Mouse (Mus musculus) T-helper 2 cell (primary cell): ENCODE measurements at regions not wholly inside any gene's neighbourhood (a gene's known extent, or its start where the extent isn't known, plus 50 kb on each side); places are given as distances from the start of the nearest gene placed in this dataset.

Source experiments
- in situ Hi-C: fragments of 300-600 bp; cut with MboI, MseI; formaldehyde crosslinking; loops from one replicate; pipeline ENCODE4 v1.15.1; 2025; ENCODE audit warnings: high pct_unique_total_duplicates

DNA sequence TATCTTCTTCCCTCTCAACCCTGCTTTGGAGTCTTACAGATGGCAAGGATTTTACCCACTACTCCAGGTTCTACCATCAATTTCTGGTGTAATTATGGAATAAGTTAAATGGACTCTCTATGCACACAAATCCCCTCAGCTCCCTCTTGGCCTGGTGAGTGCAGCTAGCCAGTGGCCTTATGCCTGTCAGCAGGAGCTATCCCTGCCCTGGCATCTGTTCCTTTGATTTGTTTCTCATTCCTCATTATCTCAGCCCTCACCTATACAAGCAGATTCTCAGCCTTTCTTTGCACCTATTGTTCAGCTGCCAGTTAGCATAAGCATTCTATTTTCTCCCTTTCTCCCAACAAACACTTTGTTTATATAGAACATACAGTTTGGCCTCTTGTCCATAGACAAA lies 150.3 kb downstream of the Rnf152 start:
- in situ Hi-C loops, result no loop called here

DNA sequence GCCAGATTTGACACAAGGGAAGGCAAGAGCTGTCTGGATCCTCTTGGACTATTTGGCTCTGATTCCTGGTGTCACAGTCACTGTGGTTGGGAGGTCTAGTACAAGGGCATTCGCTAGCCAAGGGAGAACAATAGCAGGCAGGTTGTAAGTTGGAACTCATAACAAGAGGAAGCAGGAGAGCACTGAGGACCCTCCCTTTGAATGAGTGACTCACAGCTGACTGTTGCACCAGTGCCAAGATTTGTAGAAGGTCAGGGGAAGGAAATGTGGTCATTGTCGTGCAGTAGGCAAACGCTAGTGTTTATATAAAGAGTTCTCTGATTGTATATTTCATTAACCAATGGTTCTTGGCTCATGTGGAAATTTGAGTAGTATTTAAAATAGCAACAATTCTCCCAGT lies 157.2 kb downstream of the Rnf152 start:
- in situ Hi-C loops, result no loop called here

DNA sequence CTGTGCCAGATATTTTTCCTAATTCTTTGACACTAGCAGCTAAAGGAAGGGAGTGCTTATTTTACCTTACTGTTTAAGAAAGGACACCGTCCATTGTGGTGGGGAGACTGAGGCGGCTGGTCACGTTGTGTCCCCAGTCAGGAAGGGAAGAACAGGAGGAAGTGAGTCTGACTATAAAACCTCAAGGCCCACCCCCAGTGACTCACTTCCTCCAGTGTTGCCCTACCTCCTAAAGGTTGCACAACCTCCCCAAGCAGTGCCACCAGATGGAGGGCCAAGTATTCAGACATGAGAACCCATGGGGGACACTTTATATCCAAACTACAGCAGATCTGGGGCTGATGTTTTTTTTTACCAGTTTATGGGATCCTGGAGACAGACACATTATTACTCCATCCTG lies 165.4 kb downstream of the Rnf152 start:
- in situ Hi-C loops, result no loop called here

DNA sequence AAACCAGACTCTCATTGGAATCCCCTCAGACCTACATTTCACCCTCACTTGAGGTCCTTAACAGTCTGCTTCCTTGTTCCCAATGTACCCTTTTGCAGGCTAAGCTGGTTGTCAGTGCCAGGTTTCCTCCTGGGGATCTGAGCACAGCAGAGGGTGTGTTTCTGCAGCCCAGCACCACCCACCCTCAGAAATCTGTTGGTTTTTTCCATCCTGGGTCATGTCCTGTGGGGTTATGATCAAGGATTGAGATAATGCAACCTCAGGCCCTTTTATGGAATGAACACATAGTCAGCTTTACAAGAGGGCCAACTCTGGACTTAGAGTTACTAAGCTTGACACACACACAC lies 167.6 kb downstream of the Rnf152 start:
- in situ Hi-C loops, result no loop called here

DNA sequence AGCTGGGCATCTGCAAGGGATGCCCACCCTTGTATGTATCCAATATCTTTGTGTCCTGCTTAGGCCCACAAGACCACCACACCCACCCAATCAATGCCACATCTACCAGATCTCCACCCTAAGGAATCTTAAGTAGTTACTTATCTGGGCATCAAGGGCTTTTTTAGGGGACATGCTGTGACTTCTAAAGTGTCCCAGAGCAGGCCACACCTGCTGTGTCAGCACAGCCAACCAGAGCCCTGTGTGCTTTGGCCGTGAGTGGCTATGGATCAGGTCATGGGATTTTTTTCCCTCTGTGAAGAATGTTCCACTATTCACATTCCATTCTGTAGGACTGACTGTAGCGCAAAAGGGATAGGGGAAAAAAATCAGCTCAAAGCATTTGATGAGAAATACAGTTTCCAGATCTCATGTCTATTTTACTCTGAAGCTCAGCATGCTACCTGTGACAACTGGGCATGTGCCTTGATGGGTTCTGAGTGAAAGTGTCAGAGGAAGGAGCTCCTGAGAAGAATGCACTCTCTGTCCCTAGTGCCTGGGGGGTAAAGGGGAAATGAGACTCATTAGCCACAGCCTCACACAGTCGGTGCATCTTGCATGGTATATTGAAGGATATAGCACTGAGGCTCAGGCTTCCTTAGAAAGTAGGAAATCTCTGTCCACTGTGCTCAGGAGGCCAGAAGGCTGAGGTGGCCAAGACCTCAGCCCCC lies 168.1 kb downstream of the Rnf152 start:
- in situ Hi-C loops, result no loop called here

- in situ Hi-C loops, result no loop called here
Measured at GRCm38 (mm10) chr1:105184470-105184869, 172.0 kb downstream of the Rnf152 start.

GRCm38 (mm10) chr1:105179371-105179823 lies 177.1 kb downstream of the Rnf152 start:
- in situ Hi-C loops, result no loop called here

DNA sequence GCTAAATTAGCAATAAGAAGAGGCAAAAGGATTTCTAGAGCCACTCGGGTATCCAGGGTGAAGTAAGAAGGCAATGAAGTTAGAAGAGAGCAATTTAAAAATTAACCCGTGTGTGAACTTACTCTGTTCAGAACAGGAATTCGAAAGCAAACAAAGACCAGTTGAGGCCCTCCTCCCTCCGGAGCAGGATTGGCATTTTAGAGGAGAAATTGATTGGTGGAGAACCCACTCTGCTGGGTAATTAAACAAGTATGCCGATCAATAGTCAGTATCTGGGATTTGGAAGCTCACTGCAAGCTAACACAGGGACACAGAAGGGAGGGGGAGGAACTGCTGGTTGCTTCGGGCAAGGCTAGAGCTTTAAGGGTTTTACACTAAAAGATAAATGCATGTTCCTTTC lies 177.7 kb downstream of the Rnf152 start:
- in situ Hi-C loops, result no loop called here

DNA sequence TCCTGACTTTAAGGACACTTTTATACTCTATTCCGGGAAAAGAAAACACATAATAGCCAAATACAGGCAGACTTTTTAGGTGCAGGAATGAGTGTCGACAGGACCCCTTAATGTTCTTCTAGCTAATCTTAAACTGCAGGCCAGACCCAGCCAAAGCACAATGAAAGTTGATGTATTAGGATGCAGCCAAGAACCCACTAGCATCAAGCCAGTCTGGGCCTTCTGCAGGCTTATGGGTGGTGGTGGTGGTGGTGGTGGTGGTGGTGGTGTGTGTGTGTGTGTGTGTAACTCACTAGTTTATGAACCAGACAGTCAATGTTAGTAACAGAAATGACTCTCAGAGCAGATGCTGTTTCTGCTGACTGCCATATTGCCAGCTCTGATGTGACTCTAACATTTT lies 178.6 kb downstream of the Rnf152 start:
- in situ Hi-C loops, result no loop called here

GRCm38 (mm10) chr1:105177015-105177762 lies 179.3 kb downstream of the Rnf152 start:
- in situ Hi-C loops, result no loop called here

DNA sequence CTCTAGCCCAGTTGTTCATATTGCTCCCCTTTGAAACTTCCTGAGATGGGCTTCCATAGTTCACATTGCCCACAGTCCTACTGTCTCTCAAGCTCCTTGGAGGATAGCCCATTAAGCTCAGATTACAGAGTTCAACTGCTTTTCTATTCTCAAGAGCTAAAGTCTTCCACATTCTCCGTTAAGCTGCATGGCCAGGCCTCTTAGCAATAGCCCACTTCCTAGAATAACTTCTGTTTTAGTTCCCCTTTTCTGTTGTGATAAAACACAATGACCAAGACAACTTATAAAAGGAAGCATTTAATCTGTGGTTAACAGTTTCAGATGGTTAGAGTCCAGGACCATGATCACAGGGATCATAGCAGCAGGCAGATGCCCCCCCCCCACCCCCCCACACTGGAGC lies 185.5 kb downstream of the Rnf152 start:
- in situ Hi-C loops, result loop anchor here (25.0 kb wide), 1 partner anchor 466 kb away; no protein-coding TSS in a partner anchor

DNA sequence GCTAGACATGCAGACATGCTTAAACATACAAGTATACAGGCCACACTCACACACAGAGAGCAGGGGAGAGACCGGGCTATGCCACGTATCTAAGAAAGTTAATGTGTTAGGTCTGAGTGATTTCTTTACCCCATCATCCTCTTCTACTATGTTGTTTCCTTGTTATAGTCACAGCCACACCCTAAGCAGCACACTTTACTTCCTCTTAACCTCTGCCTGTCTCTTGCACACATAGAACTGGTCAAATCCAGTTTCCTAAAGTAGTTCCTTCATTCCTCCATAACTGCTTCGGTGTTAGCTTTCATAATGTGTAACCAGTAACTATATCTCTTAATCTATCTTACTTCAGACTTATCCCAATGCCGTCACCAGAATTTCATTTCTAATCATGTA lies 186.4 kb downstream of the Rnf152 start:
- in situ Hi-C loops, result loop anchor here (25.0 kb wide), 1 partner anchor 467 kb away; no protein-coding TSS in a partner anchor

DNA sequence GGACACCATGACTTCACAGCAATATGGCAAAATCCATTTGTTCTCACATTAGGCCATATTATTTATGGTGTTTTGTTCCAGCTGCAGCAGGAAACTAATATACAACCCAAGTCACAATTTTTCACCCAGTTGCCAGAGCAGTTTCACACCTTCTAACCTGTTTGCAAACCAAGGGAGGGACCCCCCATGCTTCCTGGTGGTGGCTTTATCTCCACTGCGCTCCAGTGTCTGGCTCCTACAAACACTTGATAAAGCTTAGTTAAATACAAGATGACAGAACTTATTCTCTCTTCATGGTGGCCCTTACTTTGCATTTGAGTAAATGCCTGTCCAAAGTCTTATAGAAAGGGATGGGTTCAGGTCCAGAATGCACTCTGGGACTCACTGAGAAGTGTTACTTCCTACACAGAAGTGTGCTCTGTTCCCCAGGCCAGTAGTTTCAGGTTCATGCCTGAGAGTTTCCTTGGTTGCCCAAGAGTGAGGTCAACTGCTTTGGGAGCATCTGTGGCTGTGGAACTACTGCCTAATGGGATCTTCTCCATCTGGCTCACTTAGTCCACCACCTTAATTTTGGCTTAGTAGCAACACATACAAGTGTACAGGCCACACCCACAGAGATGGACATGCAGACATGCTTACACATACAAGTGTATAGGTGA lies 186.9 kb downstream of the Rnf152 start:
- in situ Hi-C loops, result loop anchor here (25.0 kb wide), 1 partner anchor 468 kb away; no protein-coding TSS in a partner anchor

GRCm38 (mm10) chr1:105168808-105169207 lies 187.7 kb downstream of the Rnf152 start:
- in situ Hi-C loops, result loop anchor here (25.0 kb wide), 1 partner anchor 468 kb away; no protein-coding TSS in a partner anchor

DNA sequence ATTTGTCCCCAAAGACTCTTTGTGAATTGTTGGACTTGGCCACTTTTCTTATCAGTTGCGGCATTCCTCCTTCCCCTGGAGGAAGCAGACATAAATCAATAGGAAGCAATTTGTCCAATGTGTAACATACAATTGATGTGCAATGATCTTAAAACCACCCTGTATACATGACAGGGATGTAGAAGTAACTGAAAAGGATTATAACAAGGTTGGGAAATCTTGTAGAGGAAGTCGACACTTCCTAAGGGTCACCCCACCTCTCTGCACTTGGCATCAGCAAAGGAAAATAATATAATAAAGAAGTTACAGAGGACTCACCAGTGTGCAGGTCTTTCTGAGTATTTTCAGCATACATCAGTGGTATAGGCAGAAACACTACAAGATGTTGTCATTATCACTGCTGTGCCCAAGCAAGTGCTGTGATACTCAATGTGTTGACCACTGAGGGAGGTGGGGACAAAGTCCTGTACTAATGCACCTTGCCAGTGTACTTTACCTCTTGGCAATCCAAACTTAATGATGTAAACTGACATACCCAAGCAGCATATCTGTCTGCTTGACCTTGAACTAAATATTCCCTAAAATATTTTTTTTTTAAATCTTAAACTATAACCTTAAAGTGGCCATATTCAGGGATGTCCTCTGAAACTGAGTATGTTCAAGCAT lies 198.9 kb downstream of the Rnf152 start:
- in situ Hi-C loops, result loop anchor here (25.0 kb wide), 1 partner anchor 480 kb away; no protein-coding TSS in a partner anchor

DNA sequence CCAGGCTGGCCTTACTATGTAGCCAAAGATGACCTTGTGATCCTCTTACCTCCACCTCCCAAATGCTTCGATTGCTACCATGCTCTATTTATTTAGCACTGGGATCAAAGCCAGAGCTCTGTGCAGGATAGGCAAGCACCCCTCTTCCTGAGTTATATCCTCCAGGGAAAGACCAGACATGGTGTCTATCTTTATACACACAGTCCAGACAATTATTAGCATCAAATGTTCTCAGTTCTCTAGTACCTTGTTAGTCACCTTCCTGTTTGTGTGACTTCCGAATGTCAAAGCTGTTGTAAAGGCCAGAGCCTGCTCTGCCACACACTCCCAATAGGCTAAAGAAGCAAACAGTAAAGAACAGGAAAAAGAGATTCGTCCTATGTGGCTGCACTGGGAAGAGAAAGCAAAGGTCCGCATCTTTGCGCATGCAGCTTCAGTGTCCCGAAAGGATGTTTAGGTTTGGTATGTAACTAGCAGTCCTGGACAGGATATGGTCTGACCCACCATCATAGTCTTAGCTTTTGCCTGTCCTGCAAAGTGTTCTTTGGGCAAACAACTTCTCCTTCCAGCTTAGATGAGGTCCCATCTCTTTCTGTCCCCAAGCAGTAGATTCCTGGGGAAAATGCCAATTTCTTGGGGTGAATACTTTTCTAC lies 204.2 kb downstream of the Rnf152 start:
- in situ Hi-C loops, result loop anchor here (25.0 kb wide), 1 partner anchor 485 kb away; no protein-coding TSS in a partner anchor

GRCm38 (mm10) chr1:105151466-105151846 lies 205.1 kb downstream of the Rnf152 start:
- in situ Hi-C loops, result loop anchor here (25.0 kb wide), 1 partner anchor 486 kb away; no protein-coding TSS in a partner anchor

DNA sequence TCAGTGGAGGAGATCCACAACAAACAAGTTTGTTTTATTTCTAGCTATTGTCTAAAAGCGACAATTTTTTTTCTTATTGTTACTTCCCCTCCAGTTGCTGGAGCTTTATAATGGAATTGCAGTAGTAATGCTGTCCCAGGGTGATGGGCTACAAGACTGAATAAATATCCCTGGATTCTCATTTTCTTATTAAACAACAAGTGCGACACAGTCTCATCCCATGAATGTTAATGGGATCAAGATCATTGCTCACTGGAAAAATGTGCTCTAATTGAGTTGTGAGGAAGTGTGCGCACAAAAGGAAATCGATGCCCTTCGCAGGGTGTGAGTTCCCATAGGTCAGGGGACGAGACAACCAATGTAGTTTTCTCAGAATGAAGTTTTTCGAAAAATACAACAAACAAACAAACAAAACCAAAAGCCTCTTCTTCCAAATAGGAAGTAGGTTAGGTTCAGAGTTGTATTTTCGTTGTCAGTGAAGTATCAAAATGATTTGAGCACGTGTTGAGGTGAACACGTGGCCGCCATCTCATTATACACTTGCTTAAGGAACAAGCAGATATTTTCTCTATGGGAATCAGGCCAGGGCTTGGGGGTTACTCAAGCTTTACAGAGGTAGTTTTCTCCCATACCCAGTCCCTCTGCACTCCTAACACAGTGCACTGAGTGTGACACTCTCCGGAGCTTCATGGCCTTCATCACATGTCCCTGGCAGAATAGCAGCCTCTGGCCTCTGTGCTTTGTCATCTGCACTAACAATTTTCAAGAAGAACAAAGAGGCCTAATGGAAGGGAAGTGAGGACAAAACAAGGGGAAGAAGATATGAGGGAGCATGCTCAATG lies 205.7 kb downstream of the Rnf152 start:
- in situ Hi-C loops, result loop anchor here (25.0 kb wide), 1 partner anchor 486 kb away; no protein-coding TSS in a partner anchor

DNA sequence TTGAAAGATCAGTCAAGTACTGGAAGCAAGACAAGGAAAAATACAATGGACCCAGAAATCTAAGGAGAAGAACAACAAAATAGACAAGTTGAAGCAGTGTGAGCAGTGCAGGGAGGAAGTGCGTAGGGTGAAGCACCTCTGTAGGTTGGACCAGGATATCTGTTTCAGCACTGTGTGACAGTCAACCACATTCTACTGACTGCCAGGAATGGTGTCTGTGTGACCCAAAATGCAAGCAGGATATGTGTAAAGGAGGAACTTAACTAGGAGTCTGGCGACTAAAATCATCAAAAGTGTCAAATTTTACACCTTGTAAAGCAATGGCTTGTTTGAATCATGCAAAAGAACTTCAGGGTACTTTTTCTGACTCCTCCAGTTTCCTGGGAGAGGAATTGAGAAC lies 207.7 kb downstream of the Rnf152 start:
- in situ Hi-C loops, result no loop called here

DNA sequence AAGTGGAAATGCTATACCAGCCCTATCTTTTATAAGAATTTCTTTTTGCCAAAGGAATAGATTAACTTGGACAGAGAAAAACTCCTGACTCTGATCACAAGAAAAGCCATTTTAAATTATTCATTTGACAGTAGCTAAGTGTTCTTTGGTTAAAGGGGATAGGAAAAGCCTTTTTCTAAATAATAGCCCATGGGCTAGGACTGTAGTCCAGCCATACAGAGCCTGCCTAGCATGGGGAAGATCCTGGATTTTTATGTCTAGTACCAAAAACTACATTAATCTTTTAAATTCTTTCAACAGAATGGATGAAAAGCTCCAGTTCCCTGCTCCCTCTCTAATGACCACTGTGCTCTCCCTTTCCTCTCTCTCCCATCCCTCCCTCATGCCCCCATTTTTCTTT lies 208.5 kb downstream of the Rnf152 start:
- in situ Hi-C loops, result no loop called here
